Mouse (Mus musculus): ENCODE data around the gene Gnb2.

DNA sequence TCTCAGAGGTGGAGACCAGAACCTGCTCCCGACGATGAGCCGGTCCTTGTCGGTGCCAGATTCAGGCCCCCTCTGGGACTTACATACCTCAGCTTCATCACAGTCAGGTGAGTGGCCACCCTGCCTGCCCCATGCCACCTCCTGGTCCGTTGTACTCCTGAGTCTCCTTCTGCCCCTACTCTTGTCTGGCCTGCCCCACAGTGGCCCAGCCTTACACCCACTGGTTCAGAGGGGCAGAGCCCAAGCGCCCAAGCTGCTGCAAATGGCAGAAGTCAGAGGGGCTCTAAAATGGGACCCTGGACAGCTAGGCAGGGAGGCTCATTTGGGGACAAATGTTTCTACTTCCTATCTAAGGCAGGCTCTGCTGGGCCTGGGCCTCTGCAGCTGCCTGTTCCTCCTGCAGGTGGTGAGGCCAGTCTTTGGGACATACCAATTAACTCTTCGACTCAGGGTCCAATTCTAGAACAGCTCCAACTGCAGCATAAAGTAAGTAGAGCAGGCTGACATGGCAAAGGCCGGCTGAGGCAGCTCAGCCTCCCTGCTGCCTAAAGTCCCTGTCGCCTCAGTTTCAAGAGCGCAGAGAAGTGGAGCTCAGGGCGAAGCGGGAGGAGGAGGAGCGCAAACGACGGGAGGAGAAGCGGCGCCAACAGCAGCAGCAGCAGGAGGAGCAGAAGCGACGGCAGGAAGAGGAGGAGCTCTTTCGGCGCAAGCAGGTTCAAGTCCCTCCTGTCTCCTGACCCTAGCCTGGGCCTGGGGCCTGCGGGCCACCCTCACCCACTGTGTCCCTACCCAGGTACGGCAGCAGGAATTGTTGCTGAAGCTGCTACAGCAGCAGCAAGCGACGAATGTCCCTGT is 9.7 kb downstream of the Gnb2 start:
- TF ChIP-seq CTCF (IDR thresholded peaks at IDR 0.05; ENCODE audit: low read depth) (no peak), EP300 (IDR thresholded peaks at IDR 0.05; ENCODE audit: low read depth) (no peak)

Data from liver, postnatal 0 days (tissue).